Mouse (Mus musculus) erythroblast, embryonic 14.5 days (primary cell): ENCODE measurements at regions not wholly inside any gene's neighbourhood (a gene's known extent, or its start where the extent isn't known, plus 50 kb on each side); places are given as distances from the start of the nearest gene placed in this dataset.

Experiments used
- H3K27me3 ChIP-seq: 2 replicates; pipeline ENCODE4 v1.6.1; 2012; ENCODE audit warnings: inconsistent platforms; ENCODE audit not compliant: control insufficient read depth
- H3K36me3 ChIP-seq: 2 replicates; pipeline ENCODE4 v1.6.1; 2012; ENCODE audit warnings: mild to moderate bottlenecking, inconsistent platforms; ENCODE audit not compliant: control insufficient read depth
- H3K4me1 ChIP-seq: 2 replicates; pipeline ENCODE4 v1.6.1; 2012; ENCODE audit warnings: inconsistent platforms; ENCODE audit not compliant: control insufficient read depth
- H3K4me3 ChIP-seq: replicated peaks from 2 replicates; pipeline ENCODE3; 2012; ENCODE audit warnings: moderate library complexity, mild to moderate bottlenecking, inconsistent platforms
- H3K9me3 ChIP-seq: 2 replicates; pipeline ENCODE4 v1.6.1; 2012; ENCODE audit warnings: low read length, inconsistent platforms, mixed read lengths; ENCODE audit not compliant: control insufficient read depth
- GATA1 ChIP-seq: IDR thresholded peaks from 2 replicates; pipeline ENCODE4 v1.6.1; 2012; ENCODE audit warnings: low read length, inconsistent platforms, mixed read lengths
- TAL1 ChIP-seq: IDR thresholded peaks from 3 replicates; pipeline ENCODE4 v1.6.1; 2012; ENCODE audit warnings: low read length, inconsistent platforms, mixed read lengths

GRCm38 (mm10) chr3:144137483-144137882, 67.5 kb downstream of the Lmo4 start:
- Histone ChIP-seq H3K4me3 (no peak overlapping the region), H3K4me1 (no peaks in the 10 kb centered on the region), H3K9me3 (peaks cover 14% of the 10 kb centered on the region), H3K36me3 (no peaks in the 10 kb centered on the region), H3K27me3 (no peaks in the 10 kb centered on the region)
- TF ChIP-seq GATA1 = no peak
- no peak for TF ChIP-seq TAL1

GRCm38 (mm10) chr3:144136432-144136831, 68.6 kb downstream of the Lmo4 start:
- peaks cover 14% of the 10 kb centered on the region for H3K9me3 ChIP-seq
- H3K27me3 ChIP-seq = no peaks in the 10 kb centered on the region
- no peak overlapping the region for H3K4me3 ChIP-seq
- no peaks in the 10 kb centered on the region for H3K4me1 ChIP-seq
- TF ChIP-seq GATA1 (no peak), TAL1 (no peak)
- H3K36me3 ChIP-seq = no peaks in the 10 kb centered on the region

DNA sequence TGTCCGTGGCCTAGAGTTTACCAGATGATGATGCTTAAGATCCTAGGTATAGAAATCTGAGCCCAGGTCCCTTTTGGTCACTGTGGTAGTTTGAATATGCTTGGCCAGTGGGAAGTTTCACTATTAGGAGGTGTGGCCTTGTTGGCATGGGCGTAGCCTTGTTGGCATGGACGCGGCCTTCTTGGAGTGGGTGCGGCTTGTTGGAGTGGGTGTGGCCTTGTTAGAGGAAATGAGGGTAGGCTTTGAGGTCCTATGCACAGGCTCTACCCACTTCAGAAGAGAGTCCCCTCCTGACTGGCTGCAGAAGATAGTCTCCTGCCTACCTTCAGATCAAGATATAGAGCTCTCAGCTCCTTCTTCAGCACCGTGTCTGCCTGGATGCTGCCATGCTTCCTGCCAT, 69.4 kb downstream of the Lmo4 start:
- no peak for TF ChIP-seq TAL1
- no peak for TF ChIP-seq GATA1
- H3K9me3 ChIP-seq = peaks cover 14% of the 10 kb centered on the region
- H3K27me3 ChIP-seq = no peaks in the 10 kb centered on the region
- H3K36me3 ChIP-seq = no peaks in the 10 kb centered on the region
- no peaks in the 10 kb centered on the region for H3K4me1 ChIP-seq
- H3K4me3 ChIP-seq = no peak overlapping the region

DNA sequence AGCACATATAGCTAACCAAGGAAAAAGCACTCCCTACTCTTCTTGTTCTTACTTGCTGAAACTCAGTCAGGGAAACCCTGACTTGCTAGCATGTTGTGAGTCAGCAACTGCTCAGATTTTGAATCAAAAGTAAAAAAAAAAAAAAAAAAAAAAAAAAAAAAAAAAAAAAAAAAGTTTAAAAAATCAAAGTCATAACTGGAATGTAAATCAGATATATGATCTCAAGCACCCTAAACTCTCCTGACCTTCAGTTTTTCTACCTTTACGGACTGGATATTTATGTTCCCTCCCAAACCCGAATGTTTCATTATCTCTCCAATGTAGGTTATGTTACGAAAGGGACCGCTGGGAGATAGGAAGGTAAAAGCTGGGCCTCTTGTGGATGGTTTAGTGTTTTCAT, 77.0 kb downstream of the Lmo4 start:
- TF ChIP-seq TAL1 (no peak), GATA1 (no peak)
- Histone ChIP-seq H3K4me1 (no peaks in the 10 kb centered on the region), H3K4me3 (no peak overlapping the region), H3K36me3 (no peaks in the 10 kb centered on the region), H3K27me3 (no peaks in the 10 kb centered on the region), H3K9me3 (no peaks in the 10 kb centered on the region)

GRCm38 (mm10) chr3:144124353-144124752, 80.7 kb downstream of the Lmo4 start:
- H3K27me3 ChIP-seq = no peaks in the 10 kb centered on the region
- H3K4me3 ChIP-seq = no peak overlapping the region
- no peak for TF ChIP-seq GATA1
- TF ChIP-seq TAL1 = no peak

DNA sequence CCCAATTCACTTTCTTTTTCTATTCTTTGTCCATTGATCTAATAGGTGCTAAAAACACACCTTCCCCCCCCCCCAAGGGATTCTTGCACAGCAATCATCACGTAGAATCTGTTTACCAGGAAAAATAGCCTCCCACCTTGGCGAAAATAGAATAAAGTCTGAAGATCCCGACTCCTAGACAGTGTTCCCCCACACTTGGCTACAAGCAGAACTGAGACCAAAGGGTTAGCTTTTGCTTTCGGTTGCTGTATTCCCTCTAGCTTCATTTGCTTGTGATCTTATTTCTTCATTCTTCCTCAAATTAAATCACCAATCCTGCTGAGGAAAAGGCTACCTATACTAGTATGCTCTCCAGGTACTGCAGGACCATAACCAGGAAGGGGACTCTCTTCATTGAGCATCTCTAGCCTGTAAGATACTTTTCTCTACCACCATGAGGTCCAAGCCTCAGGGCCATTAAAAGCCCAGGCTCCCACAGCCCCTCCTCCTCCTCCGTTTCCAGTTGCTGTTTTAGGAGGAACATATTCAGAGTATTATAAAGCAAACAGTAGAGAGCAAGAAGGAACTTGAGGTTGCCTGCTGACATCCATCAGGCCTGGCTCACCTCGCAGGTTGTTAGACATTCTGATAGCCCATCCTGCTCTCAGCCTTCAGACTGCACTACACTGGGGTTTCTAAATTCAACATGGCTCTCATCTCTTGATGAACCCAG, 81.5 kb downstream of the Lmo4 start:
- H3K9me3 ChIP-seq = no peaks in the 10 kb centered on the region
- no peaks in the 10 kb centered on the region for H3K27me3 ChIP-seq
- TF ChIP-seq TAL1 (no peak), GATA1 (no peak)
- no peaks in the 10 kb centered on the region for H3K36me3 ChIP-seq
- no peaks in the 10 kb centered on the region for H3K4me1 ChIP-seq
- H3K4me3 ChIP-seq = no peak overlapping the region

More at GRCm38 (mm10) chr3:144124353-144124752, 80.7 kb downstream of the Lmo4 start:
- H3K9me3 ChIP-seq = no peaks in the 10 kb centered on the region
- no peaks in the 10 kb centered on the region for H3K4me1 ChIP-seq
- H3K36me3 ChIP-seq = no peaks in the 10 kb centered on the region

DNA sequence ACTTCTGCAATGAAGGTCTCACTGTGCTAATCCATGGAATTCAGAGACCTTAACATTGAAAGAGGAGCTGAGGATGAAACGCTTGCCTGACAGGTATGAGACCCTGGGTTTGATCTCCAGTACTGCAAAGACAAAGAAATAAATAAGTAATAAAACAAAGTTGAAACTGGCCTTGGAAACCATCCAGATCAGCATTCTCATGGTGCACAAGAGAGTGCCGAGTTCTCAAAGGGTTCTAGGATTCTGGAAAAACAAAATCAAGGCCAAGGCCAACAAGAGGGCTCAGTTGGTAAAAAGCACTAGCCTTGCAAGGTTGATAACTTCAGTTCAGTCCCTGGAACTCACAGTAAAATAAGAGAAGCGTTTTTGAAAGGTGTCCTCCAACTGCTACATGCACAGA, 85.9 kb downstream of the Lmo4 start:
- no peaks in the 10 kb centered on the region for H3K36me3 ChIP-seq
- TF ChIP-seq GATA1 = no peak
- no peak for TF ChIP-seq TAL1
- peaks cover 6% of the 10 kb centered on the region for H3K9me3 ChIP-seq
- no peaks in the 10 kb centered on the region for H3K4me1 ChIP-seq
- H3K27me3 ChIP-seq = no peaks in the 10 kb centered on the region
- H3K4me3 ChIP-seq = no peak overlapping the region

GRCm38 (mm10) chr3:144113672-144114645, 91.1 kb downstream of the Lmo4 start:
- no peaks in the 10 kb centered on the region for H3K36me3 ChIP-seq
- H3K4me1 ChIP-seq = no peaks in the 10 kb centered on the region
- TF ChIP-seq GATA1 = no peak
- TF ChIP-seq TAL1 = no peak
- no peaks in the 10 kb centered on the region for H3K27me3 ChIP-seq
- H3K9me3 ChIP-seq = peaks cover 7% of the 10 kb centered on the region
- H3K4me3 ChIP-seq = no peak overlapping the region
